Mouse (Mus musculus) pancreas, adult 10 weeks (tissue): ENCODE measurements around the gene Olfr492. TPM values are rescaled to one million over a fixed set of nuclear protein-coding genes. Genes with fewer than 3 reads are reported as not detected.

Source experiments
- polyA plus RNA-seq: library from polyadenylated mRNA; stranded (reverse); fragments of 350-450 nt; fragmentation: Illumina TruSeq; extraction: RNeasy Lipid Tissue Mini Kit (QIAGEN cat#74804); gene quantifications from one replicate; pipeline ENCODE4 v1.2.3, GENCODE M21; 2015; ENCODE audit warnings: low read depth, low replicate concordance; ENCODE audit not compliant: insufficient read depth

The Olfr492 gene
- polyA plus RNA-seq: not detected

GRCm38 (mm10) chr7:108323574-108323973 is at the start of gene Olfr492:
Olfr492 (minus strand) TSS chr7:108323674.

GRCm38 (mm10) chr7:108365035-108365434 is 41.6 kb upstream of the Olfr492 start, which contains the start of gene Olfr494:
Olfr494 (plus strand) TSS chr7:108365335.

GRCm38 (mm10) chr7:108346879-108347278 is 23.4 kb upstream of the Olfr492 start, which contains the start of gene Olfr493:
Olfr493 (minus strand) TSS chr7:108346979.

GRCm38 (mm10) chr7:108313151-108313550 is 10.3 kb downstream of the Olfr492 start, which contains the start of gene Olfr491:
Olfr491 (plus strand) TSS chr7:108313451.

GRCm38 (mm10) chr7:108288834-108289233 is 34.6 kb downstream of the Olfr492 start, which contains the start of gene Olfr490:
Olfr490 (minus strand) TSS chr7:108288934.

Other genes with a start within 250 kb of the Olfr492 start
- gene Olfr481, start 243.8 kb downstream of the Olfr492 start, polyA plus RNA-seq: not detected
- not detected for gene Olfr482, start 226.1 kb downstream of the Olfr492 start, polyA plus RNA-seq
- gene Olfr483, start 222.8 kb downstream of the Olfr492 start, polyA plus RNA-seq: not detected
- not detected for gene Olfr484, start 196.2 kb downstream of the Olfr492 start, polyA plus RNA-seq
- not detected for gene Olfr485, start 163.8 kb downstream of the Olfr492 start, polyA plus RNA-seq
- gene Olfr486, start 150.9 kb downstream of the Olfr492 start, polyA plus RNA-seq: not detected
- not detected for gene Olfr487, start 109.0 kb downstream of the Olfr492 start, polyA plus RNA-seq
- not detected for gene Olfr488, start 65.3 kb downstream of the Olfr492 start, polyA plus RNA-seq
- not detected for gene Olfr490, start 34.7 kb downstream of the Olfr492 start, polyA plus RNA-seq
- not detected for gene Olfr491, start 10.2 kb downstream of the Olfr492 start, polyA plus RNA-seq
- gene Olfr493, start 23.3 kb upstream of the Olfr492 start, polyA plus RNA-seq: not detected
- gene Olfr494, start 41.7 kb upstream of the Olfr492 start, polyA plus RNA-seq: not detected
- not detected for gene Olfr495, start 69.5 kb upstream of the Olfr492 start, polyA plus RNA-seq
- gene Olfr497, start 96.7 kb upstream of the Olfr492 start, polyA plus RNA-seq: not detected
- gene Olfr498, start 141.7 kb upstream of the Olfr492 start, polyA plus RNA-seq: not detected
- gene Olfr502, start 201.4 kb upstream of the Olfr492 start, polyA plus RNA-seq: not detected
- not detected for gene Olfr503, start 220.9 kb upstream of the Olfr492 start, polyA plus RNA-seq
- gene Olfr504, start 242.1 kb upstream of the Olfr492 start, polyA plus RNA-seq: not detected